Mouse (Mus musculus) c-Kit-positive CD71-positive TER-119-positive erythroid progenitor cells, embryonic 14.5 days (primary cell): Measurements from ENCODE around the gene Ptprk.

Source experiments
- DNase-seq: peaks from one replicate; pipeline ENCODE4 v3.0.0-alpha.2; 2013; ENCODE audit warnings: low spot score

Gene Ptprk

DNA sequence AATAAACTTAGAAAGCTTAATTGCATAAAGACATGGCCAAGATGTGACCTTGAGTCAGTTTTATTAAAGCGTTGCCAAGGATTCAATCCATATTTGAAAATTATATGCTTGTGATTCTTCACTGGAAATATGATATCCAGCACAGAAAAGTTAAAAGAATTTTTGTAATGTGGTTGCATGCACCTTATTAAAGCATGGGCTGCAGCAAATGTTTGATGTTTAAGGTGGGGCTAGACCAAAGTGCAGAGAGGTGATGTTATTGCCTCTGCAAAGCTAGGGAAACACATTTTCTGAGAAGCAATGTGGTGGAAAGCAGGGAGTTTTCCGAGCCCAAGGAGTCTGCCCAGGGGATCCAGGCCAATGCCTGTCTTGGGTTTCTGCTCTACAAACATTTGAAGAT is 334.4 kb downstream of the Ptprk start:
- no peak for DNase-seq

DNA sequence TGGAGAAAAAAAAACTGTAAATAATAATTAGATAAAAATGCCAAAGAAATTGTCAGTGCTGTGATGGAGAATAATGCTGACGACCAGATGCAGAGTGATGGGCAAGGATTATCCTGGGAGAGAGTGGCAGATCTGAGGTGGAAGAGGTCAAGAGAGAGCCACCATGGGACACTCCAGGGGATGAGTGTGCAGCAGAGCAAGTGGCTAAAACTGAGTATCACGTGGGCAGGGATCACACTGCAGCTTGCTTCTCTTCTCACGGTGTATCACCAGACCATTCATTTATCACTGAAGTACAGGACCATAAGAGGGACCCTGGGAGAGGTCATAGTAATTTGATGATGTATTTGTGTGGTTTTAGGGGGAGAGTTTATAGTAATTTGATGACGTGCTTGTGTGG is 340.2 kb downstream of the Ptprk start:
- no peak for DNase-seq

DNA sequence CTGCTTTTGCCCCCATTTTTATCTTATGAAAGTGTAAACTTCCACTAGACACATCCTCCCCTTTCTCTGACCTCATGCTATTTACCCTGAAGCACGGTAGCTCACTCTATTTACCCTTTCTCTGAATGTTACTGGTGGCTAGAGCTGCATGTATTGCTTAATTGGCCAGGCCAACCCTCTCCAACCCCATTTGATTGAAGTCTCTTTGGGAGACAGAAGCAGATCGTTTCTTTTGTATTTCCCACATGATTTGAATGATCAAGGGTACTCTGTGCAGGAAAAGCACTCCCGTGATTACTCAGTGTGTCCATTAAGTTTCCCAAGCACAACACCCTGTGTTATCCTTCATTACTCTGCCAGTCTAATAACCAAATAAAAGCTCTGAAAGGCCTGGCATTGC is 348.0 kb downstream of the Ptprk start:
- DNase-seq, result no peak

DNA sequence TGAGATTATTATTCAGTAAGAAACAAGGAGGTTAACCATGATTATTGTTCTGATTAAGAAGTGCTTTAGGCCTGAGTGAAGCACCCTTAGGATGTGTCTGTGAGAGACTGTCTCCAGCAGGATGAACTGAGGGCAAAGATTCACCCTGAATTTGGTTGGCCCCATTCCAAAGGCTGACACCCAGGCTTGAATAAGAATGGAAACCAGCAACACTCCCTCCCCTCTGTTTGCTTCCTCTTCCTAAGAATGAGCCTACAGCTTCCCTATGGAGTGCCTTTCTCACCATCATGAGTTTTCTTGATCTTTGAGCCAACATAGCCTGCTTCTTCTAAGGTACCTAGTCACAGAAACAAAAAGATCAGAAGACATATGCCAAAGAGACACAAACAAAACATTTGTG is 350.8 kb downstream of the Ptprk start:
- no peak for DNase-seq

DNA sequence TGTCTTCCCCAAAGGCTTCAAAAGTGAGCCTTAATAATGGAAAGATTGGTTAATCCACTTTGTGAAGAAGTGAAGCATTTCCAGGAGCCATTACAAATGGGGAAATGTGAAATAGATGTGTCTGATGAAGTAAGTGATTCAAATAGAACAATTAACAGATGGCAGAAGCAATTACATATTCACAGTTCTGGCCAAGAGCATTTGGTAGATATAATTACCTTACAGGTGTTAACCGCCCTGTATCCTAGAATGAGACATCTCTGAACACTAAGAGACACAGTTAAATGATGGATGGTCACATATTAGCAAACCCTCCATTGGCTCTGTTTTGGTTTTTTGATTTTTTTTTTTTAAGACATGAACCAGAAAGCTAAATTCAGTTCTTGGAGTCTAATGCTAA is 361.5 kb downstream of the Ptprk start:
- no peak for DNase-seq

DNA sequence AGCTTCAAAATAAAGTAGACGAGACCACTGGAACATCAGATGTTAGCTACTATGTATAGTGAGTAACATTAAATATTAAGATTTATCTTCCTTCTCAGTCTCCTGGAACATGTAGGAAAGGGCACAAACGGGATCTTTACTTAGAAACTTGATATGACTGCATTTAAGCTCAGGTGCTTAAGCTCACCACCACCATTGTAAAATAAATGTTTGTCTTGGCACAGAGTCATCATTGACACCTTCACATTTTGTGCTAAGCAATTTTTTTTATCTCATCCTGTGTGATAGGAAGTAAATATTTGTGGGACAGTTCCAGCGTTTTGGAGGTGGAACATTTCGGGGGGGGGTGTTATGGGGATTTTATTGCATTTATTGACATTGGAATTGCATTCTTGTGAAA is 375.2 kb downstream of the Ptprk start:
- no peak for DNase-seq

DNA sequence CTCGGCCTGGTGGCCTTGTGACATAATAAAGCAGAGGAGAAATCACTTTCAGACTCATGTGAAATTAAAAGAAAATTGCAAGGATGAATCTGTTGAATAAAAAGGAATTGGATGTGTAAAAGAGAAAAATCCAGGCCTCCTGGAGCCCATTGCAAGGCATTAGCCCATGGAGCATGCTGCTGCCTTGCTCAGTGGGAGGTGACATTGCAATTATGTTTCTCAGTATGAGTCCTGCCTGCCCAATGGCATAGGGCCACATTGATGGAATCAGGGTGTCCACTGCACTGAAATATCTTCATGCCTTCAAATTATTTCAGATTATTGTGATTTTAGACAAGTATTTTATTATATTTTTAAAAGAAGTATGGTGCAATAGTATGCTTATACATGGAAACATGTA is 376.0 kb downstream of the Ptprk start:
- no peak for DNase-seq

DNA sequence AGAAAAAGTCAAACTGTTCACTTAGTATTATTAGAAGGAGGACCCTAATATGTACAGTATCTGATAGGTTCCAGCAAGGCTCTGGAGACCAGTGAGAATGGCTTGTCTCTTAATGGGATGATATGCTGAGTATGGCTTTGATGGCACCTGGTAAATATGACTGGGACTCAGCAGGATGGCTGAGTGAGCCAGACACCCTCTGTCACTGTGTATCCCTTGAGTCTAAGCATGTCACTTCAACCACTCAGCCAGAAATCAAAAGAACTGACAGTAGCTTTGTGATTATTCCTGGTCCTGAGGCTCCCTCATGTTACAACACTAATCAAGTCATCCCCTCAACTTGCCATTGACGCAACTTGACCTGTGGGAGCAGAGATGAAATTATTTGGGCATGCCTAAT is 383.4 kb downstream of the Ptprk start:
- no peak for DNase-seq

DNA sequence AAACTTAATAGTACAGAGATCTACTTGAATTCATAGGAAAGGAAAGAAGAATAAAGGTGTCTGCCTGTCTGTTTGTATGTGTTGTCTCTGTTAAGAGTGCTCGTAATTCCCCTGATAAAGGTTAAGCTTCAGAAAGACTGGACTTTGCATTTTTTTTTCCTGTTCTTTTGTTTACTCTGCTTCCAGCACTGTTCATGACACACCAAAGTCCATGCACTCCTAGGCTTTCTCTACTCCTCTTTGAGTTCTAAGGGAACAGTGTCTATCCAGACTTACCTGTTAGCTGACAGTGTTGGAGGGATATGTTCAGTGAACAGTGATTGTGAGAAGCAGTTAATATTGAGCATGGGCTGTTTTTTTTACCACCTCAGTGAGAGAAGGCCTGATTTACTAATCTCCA is 385.3 kb downstream of the Ptprk start:
- no peak for DNase-seq

DNA sequence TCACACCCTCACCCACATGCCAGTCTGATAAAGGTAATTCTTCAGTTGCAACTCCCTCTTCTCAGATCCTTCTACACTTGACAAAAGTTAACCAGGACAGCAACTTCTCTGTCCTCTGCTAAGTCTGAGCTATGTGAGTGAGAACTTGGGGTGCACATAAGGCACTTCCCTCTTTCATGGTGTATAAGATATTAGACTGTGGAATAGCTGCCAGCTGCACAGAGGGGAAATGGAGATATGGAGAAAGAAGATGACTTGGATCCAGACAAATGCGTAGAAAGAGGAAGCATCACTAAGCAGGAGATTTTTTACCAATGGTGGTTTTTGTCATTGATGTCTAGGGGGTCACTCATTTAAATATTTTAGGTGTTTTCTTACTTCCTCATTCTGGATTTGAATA is 389.1 kb downstream of the Ptprk start:
- no peak for DNase-seq

DNA sequence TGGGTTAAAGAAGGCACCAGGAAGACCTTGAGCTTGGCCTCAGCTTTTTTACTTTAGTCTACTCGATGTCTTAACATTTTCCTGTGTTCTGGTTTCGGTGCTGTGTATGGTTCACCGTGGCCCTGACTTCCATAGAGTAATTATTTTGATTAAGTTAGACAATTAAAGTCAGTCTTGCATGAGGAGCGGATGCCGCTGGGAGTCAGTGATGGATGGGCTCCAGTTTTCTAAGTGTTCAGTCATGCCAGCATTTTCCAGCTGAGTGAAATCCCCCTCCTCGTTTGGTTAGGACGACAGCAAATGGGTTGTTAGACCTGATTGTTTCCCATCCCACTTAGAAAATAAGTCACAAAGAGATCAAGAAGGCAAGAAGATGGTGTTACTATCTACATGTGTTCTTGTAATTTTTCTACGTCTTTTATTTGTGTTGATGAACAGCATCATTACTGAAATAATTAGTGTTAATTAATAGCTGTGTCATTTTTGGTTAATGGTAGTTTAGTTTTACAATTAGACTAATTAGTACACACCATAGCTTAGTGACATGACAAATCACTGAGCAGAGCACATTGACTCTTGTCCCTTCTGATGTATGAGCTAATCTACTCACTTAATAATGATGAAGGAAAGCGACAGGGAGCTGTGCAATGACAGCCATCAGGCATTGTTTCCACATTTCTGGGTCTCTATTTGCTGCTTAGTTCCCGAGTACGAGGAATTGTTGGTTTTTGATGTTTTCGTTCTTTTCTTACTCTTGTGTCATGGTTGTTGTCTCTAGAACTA is 390.3 kb downstream of the Ptprk start:
- DNase-seq, result no peak

DNA sequence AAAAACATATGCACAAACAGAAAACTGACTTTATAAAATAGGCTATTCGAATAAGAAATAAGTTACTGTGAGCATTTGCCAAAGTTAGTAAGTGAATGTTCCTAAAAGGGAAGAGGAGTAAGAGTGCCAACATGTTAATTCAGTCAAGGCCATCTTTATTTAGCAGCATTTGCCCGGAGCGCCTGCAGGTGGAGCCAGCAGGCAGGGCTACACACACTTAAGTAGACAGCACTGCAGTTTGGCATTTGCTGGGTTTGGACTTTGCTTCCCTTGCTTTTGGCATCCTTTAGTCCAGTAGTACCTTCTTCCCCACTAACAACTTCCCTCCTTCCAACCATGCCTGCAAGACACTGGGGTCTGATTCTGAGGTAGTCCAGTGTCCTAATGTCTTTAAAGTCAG is 411.0 kb downstream of the Ptprk start:
- peak; percentile 24 for DNase-seq

DNA sequence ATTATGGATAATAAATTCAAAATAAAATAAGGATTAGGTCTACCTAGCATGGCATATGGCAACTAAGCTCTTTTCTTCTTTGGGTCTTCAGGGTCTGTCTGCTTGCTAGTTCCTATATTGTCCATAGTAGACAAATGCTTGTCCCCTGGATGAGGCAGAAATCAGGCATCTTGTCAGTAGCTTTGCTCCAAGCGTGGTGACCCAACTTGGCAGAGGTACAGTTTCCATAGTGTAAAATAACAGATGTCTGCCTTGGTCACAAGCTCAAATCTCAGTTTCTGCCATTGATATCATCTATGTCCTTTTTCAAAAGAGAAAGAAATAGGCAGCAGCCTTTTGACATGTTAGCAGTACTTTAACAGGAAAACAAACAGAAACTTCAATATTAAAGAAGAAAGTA is 416.4 kb downstream of the Ptprk start:
- DNase-seq, result no peak

DNA sequence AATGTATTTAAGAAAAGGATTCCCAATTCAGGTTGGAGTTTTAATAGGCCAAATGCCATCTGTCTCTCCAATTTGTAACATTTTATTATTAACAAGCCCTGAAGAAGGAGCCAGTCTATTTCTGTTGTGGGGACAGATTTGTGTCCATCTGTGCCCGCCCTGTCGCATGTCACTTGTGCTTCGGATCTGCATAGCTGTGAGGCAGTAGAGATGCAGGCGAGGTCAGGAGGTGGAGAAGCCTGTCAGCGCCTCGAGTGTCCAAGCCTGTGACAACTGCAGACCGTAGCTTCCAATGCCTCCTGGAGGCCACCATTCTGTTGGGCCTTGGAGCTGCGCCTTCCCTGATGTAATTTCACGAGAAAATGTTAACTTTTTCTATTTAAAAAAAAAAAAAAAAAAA is 417.6 kb downstream of the Ptprk start:
- DNase-seq, result no peak

DNA sequence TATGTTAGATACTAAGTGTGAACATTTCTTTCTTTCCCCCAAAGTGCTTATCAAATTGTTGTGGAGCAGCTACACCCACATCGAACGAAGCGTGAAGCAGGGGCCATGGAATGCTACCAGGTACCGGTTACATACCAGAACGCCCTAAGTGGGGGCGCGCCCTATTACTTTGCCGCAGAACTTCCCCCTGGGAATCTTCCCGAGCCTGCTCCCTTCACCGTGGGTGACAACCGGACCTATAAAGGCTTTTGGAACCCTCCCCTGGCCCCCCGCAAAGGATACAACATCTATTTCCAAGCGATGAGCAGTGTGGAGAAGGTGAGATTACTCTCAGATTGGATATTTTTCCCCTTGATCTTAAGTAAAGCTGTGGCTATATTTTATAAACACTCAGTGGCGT is 418.2 kb downstream of the Ptprk start:
- DNase-seq, result no peak

DNA sequence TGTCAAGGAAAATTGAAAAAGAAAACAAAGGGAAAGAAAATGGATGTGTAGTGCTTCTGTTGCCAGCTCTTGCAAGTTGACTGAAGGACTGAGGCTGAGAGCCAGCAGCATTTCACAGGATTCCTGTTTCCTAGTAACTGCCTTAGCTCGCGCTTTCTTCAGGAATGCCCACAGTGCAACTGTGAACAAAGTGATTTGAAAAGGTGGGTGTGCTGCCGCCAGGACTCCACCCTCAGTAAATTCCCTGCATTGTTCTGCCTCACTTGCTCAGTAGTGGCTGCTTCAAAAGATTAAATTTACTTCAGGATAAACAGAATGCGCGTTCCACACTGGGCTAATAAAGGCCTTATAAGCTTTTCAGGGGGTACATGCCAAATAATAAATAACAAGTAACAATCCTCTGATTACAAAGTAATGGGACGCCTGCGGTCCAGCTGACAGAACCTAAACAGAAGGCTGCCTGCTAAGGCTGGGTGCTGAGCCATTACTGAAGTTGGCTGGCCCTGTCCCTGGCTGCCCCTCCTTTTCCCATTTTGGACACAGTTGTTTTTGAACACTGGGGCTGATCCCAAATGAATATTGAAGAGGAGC is 418.7 kb downstream of the Ptprk start:
- DNase-seq, result no peak

DNA sequence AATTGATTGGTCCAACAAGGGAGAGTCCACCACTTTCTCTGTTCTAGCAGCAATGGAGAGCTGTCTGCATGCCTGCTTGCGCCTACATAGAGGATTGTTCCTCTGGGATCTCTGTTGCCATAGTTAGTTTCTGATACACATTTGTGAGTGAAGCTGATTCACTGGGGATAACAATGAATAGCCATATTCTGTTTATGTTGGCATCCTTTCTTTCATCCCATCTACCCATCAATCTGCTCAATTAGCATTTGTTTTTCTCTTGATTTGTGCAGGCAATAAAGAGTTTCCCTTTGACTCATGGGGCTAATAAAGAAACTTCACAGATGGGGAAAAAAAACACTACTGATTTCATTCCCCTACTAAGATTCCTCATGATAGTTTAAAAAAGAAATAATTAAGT is 423.2 kb downstream of the Ptprk start:
- no peak for DNase-seq

DNA sequence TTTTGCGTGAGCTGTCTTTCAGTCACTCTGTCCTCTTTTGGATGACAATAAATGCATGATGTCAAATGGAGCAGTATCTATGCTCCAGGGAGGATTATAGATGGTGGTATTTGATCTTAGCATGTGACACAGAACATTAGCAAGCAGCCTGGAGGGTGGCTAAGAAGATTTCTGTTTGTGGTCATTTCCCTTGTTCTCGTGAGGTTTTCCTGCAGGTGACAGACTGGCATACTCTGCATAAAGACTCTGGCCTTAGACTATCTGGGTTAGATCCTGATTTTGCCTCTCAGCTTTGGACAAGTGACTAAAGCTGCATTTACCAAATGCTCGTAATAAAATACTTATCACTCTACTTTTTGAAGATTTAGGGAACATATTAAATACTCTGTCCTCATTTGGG is 423.9 kb downstream of the Ptprk start:
- DNase-seq, result no peak

DNA sequence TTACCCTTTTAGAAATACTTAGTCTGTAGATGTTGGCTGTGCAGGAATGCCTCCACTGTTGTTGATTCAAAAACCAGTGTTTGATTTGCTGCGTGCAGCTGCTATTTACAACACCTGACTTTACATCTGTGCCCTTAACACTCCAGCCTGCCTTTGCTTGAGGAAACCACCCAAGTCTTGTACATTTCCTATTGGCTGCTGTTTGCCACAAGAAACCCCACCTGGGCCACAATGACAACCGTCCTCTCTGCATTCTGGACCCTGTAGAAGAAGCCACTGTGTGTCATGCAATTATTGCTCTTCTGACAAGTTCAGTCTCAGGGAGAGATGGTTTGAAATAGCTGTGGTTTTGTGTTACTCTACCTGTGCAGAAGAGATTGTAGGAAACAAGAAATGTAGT is 439.0 kb downstream of the Ptprk start:
- no peak for DNase-seq

DNA sequence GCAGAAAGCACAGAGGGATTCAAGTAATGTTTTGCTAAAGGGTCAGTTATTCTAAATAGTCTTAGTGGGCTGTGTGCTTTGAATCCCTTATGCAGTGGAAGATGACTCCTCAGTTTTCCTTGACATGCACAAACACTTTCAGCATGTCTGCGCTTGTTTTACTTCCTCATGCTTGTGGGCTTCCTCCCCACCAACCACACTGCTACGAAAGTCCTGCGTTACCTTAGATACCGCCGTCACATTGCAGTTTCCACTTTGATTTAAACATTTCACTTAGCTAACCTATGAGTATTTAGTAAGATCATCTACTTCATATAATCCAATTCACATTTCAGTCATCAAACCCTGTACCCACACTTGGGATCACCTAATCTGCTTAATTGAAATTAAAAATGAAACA is 441.5 kb downstream of the Ptprk start:
- no peak for DNase-seq

DNA sequence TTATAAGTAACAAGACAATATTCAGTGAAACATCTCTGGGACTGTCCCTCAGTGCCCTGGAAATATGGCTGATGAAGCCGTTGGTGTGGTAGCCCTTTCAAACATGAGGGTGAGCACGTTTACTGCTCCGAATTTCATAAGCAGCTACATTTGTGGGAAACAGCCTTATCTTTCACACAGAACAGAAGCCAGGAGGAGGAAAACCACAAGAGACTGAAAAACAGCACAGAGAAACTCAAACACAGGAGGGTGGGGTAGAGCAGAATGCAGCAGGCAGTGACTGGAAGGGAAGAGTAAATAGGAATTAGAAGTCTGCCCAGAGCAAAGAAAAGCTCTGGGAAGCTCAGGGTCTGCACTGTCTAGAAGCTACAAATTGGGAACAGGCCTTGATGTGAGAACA is 443.7 kb downstream of the Ptprk start:
- DNase-seq, result no peak

DNA sequence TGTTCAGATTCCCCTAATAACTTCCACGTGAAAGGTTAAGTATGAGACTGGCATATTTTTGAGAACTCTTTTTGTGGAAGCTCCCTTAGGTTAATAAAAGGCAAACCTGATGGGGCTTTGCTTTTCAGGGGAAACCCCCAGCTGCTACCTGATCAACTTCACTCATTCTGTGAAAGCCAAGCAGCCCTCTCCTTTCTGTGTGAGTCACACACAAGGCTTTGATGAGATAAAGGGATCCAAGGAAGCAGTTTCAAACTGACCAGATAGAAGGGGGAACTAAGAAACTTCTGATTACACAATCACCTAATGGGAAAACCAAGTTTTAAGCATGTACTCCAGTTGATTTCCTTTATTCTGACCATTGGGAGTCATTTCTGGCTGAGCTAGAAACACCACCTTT is 445.2 kb downstream of the Ptprk start:
- no peak for DNase-seq

DNA sequence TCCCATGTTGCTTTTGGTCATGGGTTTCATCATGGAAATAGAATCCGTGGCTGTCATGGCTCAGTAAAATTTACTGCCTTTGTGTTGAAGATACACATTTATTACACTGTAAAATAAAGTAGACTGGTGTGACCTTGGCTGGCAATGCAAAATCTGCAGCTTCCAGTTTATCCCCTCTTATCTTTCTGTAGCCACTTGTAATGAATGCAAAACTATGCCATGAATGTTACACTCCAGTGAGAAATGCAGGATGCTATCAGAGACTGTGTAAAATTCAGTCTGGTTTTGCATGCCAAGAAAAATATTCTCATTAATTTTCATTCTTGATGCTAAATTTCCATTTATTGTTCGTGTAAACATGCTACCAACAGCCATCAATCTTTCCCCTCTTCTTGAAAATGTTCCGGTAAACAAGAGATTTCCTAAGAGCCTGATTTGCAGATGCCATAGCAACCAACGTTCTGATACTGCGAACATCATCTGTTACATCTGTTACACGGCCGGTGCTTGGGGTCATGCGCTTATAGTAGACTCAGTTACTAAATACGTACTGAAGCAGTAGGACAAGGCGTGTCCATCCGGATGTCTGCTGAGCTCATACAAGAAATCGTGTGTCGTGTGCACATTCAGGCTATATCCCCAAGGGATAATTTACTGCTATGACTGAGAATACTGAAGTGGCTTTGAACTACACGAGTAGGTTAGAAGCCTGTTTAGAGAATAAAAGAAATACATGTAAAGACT is 449.5 kb downstream of the Ptprk start:
- DNase-seq, result no peak

DNA sequence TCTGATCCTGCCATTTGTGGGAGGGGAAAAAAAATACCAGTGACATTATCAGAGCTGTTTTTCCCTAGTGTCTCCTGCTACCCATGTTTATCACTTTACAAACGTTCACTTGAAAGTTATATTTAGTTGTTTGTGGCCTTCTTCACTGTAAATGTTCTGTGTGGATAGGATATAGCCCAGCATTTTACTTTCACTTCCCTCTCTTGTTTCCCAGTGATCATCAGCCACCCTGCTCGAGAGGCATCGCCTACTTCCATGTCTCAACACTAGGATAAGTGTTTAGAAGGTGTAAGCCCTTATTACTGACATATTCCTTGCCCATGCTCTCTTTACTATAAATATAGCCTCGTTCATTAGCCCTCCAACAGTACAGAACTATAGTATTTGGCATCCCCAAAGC is 466.0 kb downstream of the Ptprk start:
- no peak for DNase-seq
